Mouse (Mus musculus) embryonic facial prominence, embryonic 15.5 days (tissue): ENCODE results near the gene Cpne9. TPM values are rescaled to one million over a fixed set of nuclear protein-coding genes. Genes with fewer than 3 reads are reported as not detected.
A peak's percentile ranks its signal among the peaks of the same experiment; 100 is the strongest.

ENCODE experiments used
- ATAC-seq: fragments of 200-750 bp; cut with Nextera tagmentation; 2 replicates; pipeline ENCODE4 v1.8.0; 2017; ENCODE audit warnings: low read depth, moderate TSS enrichment; ENCODE audit not compliant: insufficient number of reproducible peaks, low FRiP score, low TSS enrichment
- H3K27ac ChIP-seq: fragments of 300-500 bp; sonication (generic); replicated peaks from 2 replicates; pipeline ENCODE4 v1.5.1; 2015; ENCODE audit warnings: mild to moderate bottlenecking, inconsistent platforms
- H3K27me3 ChIP-seq: fragments of 300-500 bp; sonication (generic); 2 replicates; pipeline ENCODE4 v1.6.1; 2015; ENCODE audit warnings: inconsistent platforms
- H3K36me3 ChIP-seq: fragments of 300-500 bp; sonication (generic); 2 replicates; pipeline ENCODE4 v1.6.1; 2015; ENCODE audit warnings: mild to moderate bottlenecking, inconsistent platforms
- H3K4me1 ChIP-seq: fragments of 300-500 bp; sonication (generic); 2 replicates; pipeline ENCODE4 v1.6.1; 2015; ENCODE audit warnings: inconsistent platforms
- H3K4me2 ChIP-seq: fragments of 300-500 bp; sonication (generic); replicated peaks from 2 replicates; pipeline ENCODE4 v1.6.1; 2015; ENCODE audit warnings: mild to moderate bottlenecking, inconsistent platforms
- H3K4me3 ChIP-seq: fragments of 300-500 bp; sonication (generic); replicated peaks from 2 replicates; pipeline ENCODE4 v1.5.1; 2015; ENCODE audit warnings: mild to moderate bottlenecking, inconsistent platforms
- H3K9ac ChIP-seq: fragments of 300-500 bp; sonication (generic); 2 replicates; pipeline ENCODE4 v1.6.1; 2015; ENCODE audit warnings: inconsistent platforms
- H3K9me3 ChIP-seq: fragments of 300-500 bp; sonication (generic); replicated peaks from 2 replicates; pipeline ENCODE4 v1.6.1; 2016; ENCODE audit warnings: inconsistent platforms
- WGBS: fragments of 180-500 bp; shearing (Covaris S2); methylation state at CpG from one replicate; pipeline ENCODE4 v1.1.7; 2015; 5-methylcytosine and 5-hydroxymethylcytosine counted together
- polyA plus RNA-seq: library from polyadenylated mRNA; unstranded; fragments of >200 nt; fragmentation: Nextera tagmentation; extraction: Ambion mirVana; gene quantifications from 2 replicates; pipeline ENCODE4 v1.2.1, GENCODE M21; 2015

Gene Cpne9
- polyA plus RNA-seq, 1 experiment from 2014 or later = 0.21 TPM

GRCm38 (mm10) chr6:113264429-113264828, 17.7 kb upstream of the Cpne9 start:
- no peaks in the 10 kb centered on the region for H3K27me3 ChIP-seq
- no peaks in the 10 kb centered on the region for H3K4me1 ChIP-seq
- 91% methylated on average over 8 of the region's 8 CpGs for WGBS
- no peak overlapping the region for H3K4me3 ChIP-seq
- no peak overlapping the region for H3K4me2 ChIP-seq
- H3K27ac ChIP-seq = no peak overlapping the region
- ATAC-seq = no peak
- H3K36me3 ChIP-seq = peaks cover 95% of the 10 kb centered on the region
- no peaks in the 10 kb centered on the region for H3K9me3 ChIP-seq
- no peak overlapping the region for H3K9ac ChIP-seq

- H3K27me3 ChIP-seq = no peaks in the 10 kb centered on the region
- no peak overlapping the region for H3K4me3 ChIP-seq
- H3K4me1 ChIP-seq = no peaks in the 10 kb centered on the region
- no peak overlapping the region for H3K27ac ChIP-seq
- H3K4me2 ChIP-seq = no peak overlapping the region
- no peak for ATAC-seq
- no peaks in the 10 kb centered on the region for H3K9me3 ChIP-seq
- H3K36me3 ChIP-seq = peaks cover 96% of the 10 kb centered on the region
- WGBS = 85% methylated on average over 7 of the region's 7 CpGs
- H3K9ac ChIP-seq = no peak overlapping the region
These were observed 15.0 kb upstream of the Cpne9 start for GRCm38 (mm10) chr6:113266996-113267655.

GRCm38 (mm10) chr6:113267988-113268387, 14.1 kb upstream of the Cpne9 start:
- Histone ChIP-seq H3K4me1 (no peaks in the 10 kb centered on the region), H3K9ac (no peak overlapping the region), H3K4me2 (no peak overlapping the region), H3K4me3 (no peak overlapping the region), H3K27me3 (no peaks in the 10 kb centered on the region), H3K36me3 (peaks cover 96% of the 10 kb centered on the region), H3K27ac (no peak overlapping the region), H3K9me3 (no peaks in the 10 kb centered on the region)
- 91% methylated on average over 1 of the region's 1 CpGs for WGBS
- ATAC-seq = peak; percentile 58; the same call in 1 of the 2 replicates

GRCm38 (mm10) chr6:113272365-113272764, 9.7 kb upstream of the Cpne9 start:
- Histone ChIP-seq H3K36me3 (peaks cover 90% of the 10 kb centered on the region), H3K27me3 (no peaks in the 10 kb centered on the region), H3K27ac (no peak overlapping the region), H3K9ac (no peak overlapping the region), H3K4me2 (no peak overlapping the region), H3K9me3 (no peaks in the 10 kb centered on the region), H3K4me3 (no peak overlapping the region), H3K4me1 (no peaks in the 10 kb centered on the region)
- no peak for ATAC-seq
- WGBS = 75% methylated on average over 3 of the region's 3 CpGs

DNA sequence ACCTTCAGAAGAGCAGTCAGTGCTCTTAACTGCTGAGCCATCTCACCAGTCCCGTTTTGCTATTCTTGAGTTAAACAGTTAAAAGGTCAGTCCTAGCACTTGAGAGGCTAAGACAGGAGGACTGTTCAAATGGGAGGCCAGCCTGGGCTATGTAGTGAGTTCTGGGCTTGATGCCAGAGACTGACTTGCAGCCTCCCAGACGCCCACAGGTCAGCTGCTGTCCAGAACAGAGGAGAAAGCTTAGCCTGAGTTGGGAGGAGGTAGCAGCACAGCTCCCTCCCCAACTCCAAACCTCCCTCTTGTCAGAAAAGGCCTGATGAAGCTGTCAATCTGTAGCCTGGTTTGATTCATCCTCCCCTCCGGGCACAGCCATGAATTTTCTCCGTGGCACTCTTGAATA, 5.3 kb upstream of the Cpne9 start:
- peaks cover 3% of the 10 kb centered on the region for H3K27me3 ChIP-seq
- H3K27ac ChIP-seq = no peak overlapping the region
- no peaks in the 10 kb centered on the region for H3K9me3 ChIP-seq
- no peak overlapping the region for H3K4me3 ChIP-seq
- 0 out of 2 replicates have a peak, but pooled peaks cover under 1% of the 10 kb centered on the region for H3K4me1 ChIP-seq
- WGBS = 73% methylated on average over 4 of the region's 4 CpGs
- H3K9ac ChIP-seq = no peak overlapping the region
- no peak for ATAC-seq
- H3K36me3 ChIP-seq = peaks cover 66% of the 10 kb centered on the region
- no peak overlapping the region for H3K4me2 ChIP-seq

GRCm38 (mm10) chr6:113281676-113282075, 431 bp upstream of the Cpne9 start:
- peaks cover 44% of the 10 kb centered on the region for H3K27me3 ChIP-seq
- peaks cover 9% of the 10 kb centered on the region for H3K4me1 ChIP-seq
- H3K27ac ChIP-seq = no peak overlapping the region
- peaks cover 24% of the 10 kb centered on the region for H3K36me3 ChIP-seq
- no peak overlapping the region for H3K4me3 ChIP-seq
- no peak for ATAC-seq
- H3K4me2 ChIP-seq = no peak overlapping the region
- 57% methylated on average over 6 of the region's 6 CpGs for WGBS
- no peak overlapping the region for H3K9ac ChIP-seq
- H3K9me3 ChIP-seq = no peaks in the 10 kb centered on the region

GRCm38 (mm10) chr6:113282969-113283368, 862 bp downstream of the Cpne9 start:
- Histone ChIP-seq H3K9ac (no peak overlapping the region), H3K4me3 (peak overlapping the region; percentile 12; the same call in 1 of the 2 replicates), H3K27me3 (peaks cover 44% of the 10 kb centered on the region), H3K4me1 (peaks cover 9% of the 10 kb centered on the region), H3K36me3 (peaks cover 15% of the 10 kb centered on the region), H3K27ac (no peak overlapping the region), H3K9me3 (no peaks in the 10 kb centered on the region), H3K4me2 (peak overlapping the region; percentile 29; the same call in 1 of the 2 replicates)
- no peak for ATAC-seq
- 2% methylated on average over 22 of the region's 22 CpGs for WGBS

- Histone ChIP-seq H3K4me3 (0 out of 2 replicates have a peak overlapping the region, but pooled peaks have one; percentile 12), H3K9me3 (no peaks in the 10 kb centered on the region), H3K27ac (no peak overlapping the region), H3K27me3 (peaks cover 44% of the 10 kb centered on the region), H3K4me1 (peaks cover 9% of the 10 kb centered on the region), H3K36me3 (peaks cover 10% of the 10 kb centered on the region), H3K9ac (no peak overlapping the region), H3K4me2 (peak overlapping the region; percentile 29; the same call in 1 of the 2 replicates)
- WGBS = 3% methylated on average over 6 of the region's 6 CpGs
- ATAC-seq = no peak
These were observed 1.4 kb downstream of the Cpne9 start for GRCm38 (mm10) chr6:113283500-113283899.

- H3K27ac ChIP-seq = no peak overlapping the region
- no peak for ATAC-seq
- no peaks in the 10 kb centered on the region for H3K9me3 ChIP-seq
- H3K4me2 ChIP-seq = no peak overlapping the region
- no peak overlapping the region for H3K9ac ChIP-seq
- H3K4me1 ChIP-seq = peaks cover 9% of the 10 kb centered on the region
- WGBS = 76% methylated on average over 3 of the region's 3 CpGs
- 0 out of 2 replicates have a peak, but pooled peaks cover 3% of the 10 kb centered on the region for H3K36me3 ChIP-seq
- H3K27me3 ChIP-seq = peaks cover 44% of the 10 kb centered on the region
- H3K4me3 ChIP-seq = no peak overlapping the region
These were observed 2.8 kb downstream of the Cpne9 start for GRCm38 (mm10) chr6:113284931-113285330.

GRCm38 (mm10) chr6:113286316-113286715, 4.2 kb downstream of the Cpne9 start:
- Histone ChIP-seq H3K4me2 (no peak overlapping the region), H3K4me3 (no peak overlapping the region), H3K36me3 (no peaks in the 10 kb centered on the region), H3K9me3 (no peaks in the 10 kb centered on the region), H3K9ac (no peak overlapping the region), H3K4me1 (peaks cover 9% of the 10 kb centered on the region), H3K27me3 (peaks cover 44% of the 10 kb centered on the region), H3K27ac (no peak overlapping the region)
- WGBS = 62% methylated on average over 1 of the region's 1 CpGs
- ATAC-seq = no peak

DNA sequence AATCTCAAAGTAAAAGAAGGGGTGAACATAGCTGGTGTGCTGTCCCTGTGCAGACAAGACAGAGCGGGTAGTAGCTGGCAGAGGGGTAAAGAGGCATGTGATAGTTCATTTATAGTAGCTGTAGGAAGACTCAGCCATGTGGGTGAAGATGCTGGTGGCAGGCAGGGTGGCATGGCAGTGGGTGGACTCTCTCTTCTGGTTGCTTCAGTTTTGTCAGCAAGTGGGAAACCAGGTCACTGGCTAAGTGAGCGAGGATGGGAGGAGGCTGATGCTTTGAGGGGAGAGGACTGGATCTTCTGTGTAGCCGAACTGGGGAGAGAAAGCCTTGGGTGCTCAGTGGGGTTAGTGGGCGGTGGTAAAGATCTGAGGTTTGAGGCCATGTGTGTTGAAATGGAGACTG, 5.1 kb downstream of the Cpne9 start:
- Histone ChIP-seq H3K4me1 (peaks cover 5% of the 10 kb centered on the region; the same call in 1 of the 2 replicates), H3K4me3 (no peak overlapping the region), H3K9me3 (no peaks in the 10 kb centered on the region), H3K9ac (no peak overlapping the region), H3K27me3 (peaks cover 37% of the 10 kb centered on the region), H3K36me3 (no peaks in the 10 kb centered on the region), H3K27ac (no peak overlapping the region), H3K4me2 (no peak overlapping the region)
- 59% methylated on average over 4 of the region's 4 CpGs for WGBS
- no peak for ATAC-seq

- Histone ChIP-seq H3K9ac (no peak overlapping the region), H3K4me1 (no peaks in the 10 kb centered on the region), H3K27me3 (peaks cover 15% of the 10 kb centered on the region), H3K4me2 (no peak overlapping the region), H3K4me3 (no peak overlapping the region), H3K27ac (no peak overlapping the region), H3K9me3 (no peaks in the 10 kb centered on the region), H3K36me3 (no peaks in the 10 kb centered on the region)
- WGBS = 87% methylated on average over 15 of the region's 15 CpGs
- no peak for ATAC-seq
These were observed 7.2 kb downstream of the Cpne9 start for GRCm38 (mm10) chr6:113289346-113289745.
